Mouse (Mus musculus): Measurements from ENCODE around the gene Slc16a8. TPM values are rescaled to one million over a fixed set of nuclear protein-coding genes. Genes with fewer than 3 reads are reported as not detected.

The Slc16a8 gene
- total RNA-seq, 1 experiment: 0.58 TPM

DNA sequence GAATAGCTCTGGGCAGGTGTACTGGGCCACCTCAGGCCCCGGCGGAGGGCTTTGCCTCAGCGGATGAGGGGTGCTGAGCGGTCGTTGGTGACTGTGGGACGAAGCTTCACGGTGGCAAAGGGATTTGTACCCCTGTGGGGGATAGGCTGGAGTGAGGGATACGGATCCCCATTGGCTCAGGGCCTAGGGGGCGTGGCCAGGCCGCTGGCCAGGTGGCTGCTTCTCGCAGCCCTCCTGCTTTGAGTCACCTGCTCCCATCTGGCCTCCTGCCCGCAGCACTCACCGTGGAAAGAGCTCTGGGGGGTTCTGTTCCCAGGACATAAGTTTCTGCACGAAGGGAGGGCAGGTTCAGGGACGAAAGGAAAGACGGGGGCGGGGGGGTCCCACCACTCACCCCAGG lies 4.0 kb upstream of the Slc16a8 start:
- Histone ChIP-seq H3K4me1 (ENCODE audit: control insufficient read depth in 2 of 2, insufficient read depth in 2 of 2, low read length in 2 of 2, poor library complexity in 1 of 2) (peaks cover 2% of the 10 kb centered on the region in 2 experiments; a peak in 2 of 4 replicates), H3K36me3 (ENCODE audit: control insufficient read depth, insufficient read depth, low read length, poor library complexity, severe bottlenecking) (no peaks in the 10 kb centered on the region), H3K27ac (ENCODE audit: insufficient read depth, low read depth, low read length, poor library complexity, severe bottlenecking) (no peak overlapping the region), H3K4me3 (ENCODE audit: insufficient read depth in 1 of 2, low read depth in 1 of 2, low read length in 2 of 2, poor library complexity in 1 of 2, severe bottlenecking in 1 of 2) (peak overlapping the region; percentile 40 to 46; a peak in 2 of 4 replicates), H3K9ac (ENCODE audit: insufficient read depth, low read depth, low read length, poor library complexity, severe bottlenecking) (peak overlapping the region; percentile 46), H3K9me3 (ENCODE audit: control insufficient read depth, insufficient read depth, low read depth, low read length) (no peaks in the 10 kb centered on the region)
- no peak for TF ChIP-seq ZC3H11A (IDR thresholded peaks at IDR 0.05; ENCODE audit: borderline replicate concordance, low read depth, low read length)
- no peak for TF ChIP-seq HCFC1 (IDR thresholded peaks at IDR 0.05; ENCODE audit: borderline replicate concordance, insufficient read depth, low read length)
- in situ Hi-C loops (cut with MboI; ENCODE audit: low sequenced_read_pairs in 2 of 2, unreplicated experiment in 2 of 2): no loop called here
- DNase-seq (ENCODE audit: low read depth, low spot score): no peak

DNA sequence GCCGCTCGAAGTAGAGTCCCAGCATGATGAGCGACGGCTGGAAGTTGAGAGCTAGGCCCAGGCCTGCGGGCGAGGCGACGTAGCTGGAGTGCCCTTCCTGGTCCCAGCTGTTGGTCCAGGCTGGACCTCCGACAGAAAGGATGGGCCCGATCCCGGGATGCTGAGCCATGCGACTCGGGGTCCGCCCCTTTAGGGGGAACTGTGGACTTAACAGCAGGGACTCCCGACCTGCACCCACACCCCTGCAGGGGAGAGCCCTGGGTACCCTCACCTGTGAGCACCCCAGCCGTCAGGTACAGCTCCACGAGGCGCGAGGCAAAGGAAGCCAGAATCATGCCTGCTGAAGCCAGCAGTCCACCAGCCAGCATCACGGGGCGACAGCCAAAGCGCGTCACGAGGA lies 2.0 kb downstream of the Slc16a8 start:
- H3K4me1 ChIP-seq (ENCODE audit: control insufficient read depth in 2 of 2, insufficient read depth in 2 of 2, low read length in 2 of 2, poor library complexity in 1 of 2): peaks cover 0 to 8% of the 10 kb centered on the region in 2 experiments; a peak in 1 of 4 replicates
- in situ Hi-C loops (cut with MboI; ENCODE audit: low sequenced_read_pairs in 2 of 2, unreplicated experiment in 2 of 2): no loop called here
- no peak overlapping the region for H3K27ac ChIP-seq (ENCODE audit: insufficient read depth, low read depth, low read length, poor library complexity, severe bottlenecking)
- peak overlapping the region; percentile 55 to 69; a peak in 3 of 4 replicates for H3K4me3 ChIP-seq (ENCODE audit: insufficient read depth in 1 of 2, low read depth in 1 of 2, low read length in 2 of 2, poor library complexity in 1 of 2, severe bottlenecking in 1 of 2)
- peak overlapping the region; percentile 54; the same call in 1 of the 2 replicates for H3K9ac ChIP-seq (ENCODE audit: insufficient read depth, low read depth, low read length, poor library complexity, severe bottlenecking)
- H3K9me3 ChIP-seq (ENCODE audit: control insufficient read depth, insufficient read depth, low read depth, low read length): no peaks in the 10 kb centered on the region
- TF ChIP-seq ZNF384 (IDR thresholded peaks at IDR 0.05; ENCODE audit: low read depth, low read length) (no peak), CHD2 (IDR thresholded peaks at IDR 0.05; ENCODE audit: low read depth, low read length) (no peak), HCFC1 (IDR thresholded peaks at IDR 0.05; ENCODE audit: borderline replicate concordance, insufficient read depth, low read length) (no peak)
- no peak for DNase-seq (ENCODE audit: low read depth, low spot score)
- H3K36me3 ChIP-seq (ENCODE audit: control insufficient read depth, insufficient read depth, low read length, poor library complexity, severe bottlenecking): peaks cover 9% of the 10 kb centered on the region; the same call in 1 of the 2 replicates

DNA sequence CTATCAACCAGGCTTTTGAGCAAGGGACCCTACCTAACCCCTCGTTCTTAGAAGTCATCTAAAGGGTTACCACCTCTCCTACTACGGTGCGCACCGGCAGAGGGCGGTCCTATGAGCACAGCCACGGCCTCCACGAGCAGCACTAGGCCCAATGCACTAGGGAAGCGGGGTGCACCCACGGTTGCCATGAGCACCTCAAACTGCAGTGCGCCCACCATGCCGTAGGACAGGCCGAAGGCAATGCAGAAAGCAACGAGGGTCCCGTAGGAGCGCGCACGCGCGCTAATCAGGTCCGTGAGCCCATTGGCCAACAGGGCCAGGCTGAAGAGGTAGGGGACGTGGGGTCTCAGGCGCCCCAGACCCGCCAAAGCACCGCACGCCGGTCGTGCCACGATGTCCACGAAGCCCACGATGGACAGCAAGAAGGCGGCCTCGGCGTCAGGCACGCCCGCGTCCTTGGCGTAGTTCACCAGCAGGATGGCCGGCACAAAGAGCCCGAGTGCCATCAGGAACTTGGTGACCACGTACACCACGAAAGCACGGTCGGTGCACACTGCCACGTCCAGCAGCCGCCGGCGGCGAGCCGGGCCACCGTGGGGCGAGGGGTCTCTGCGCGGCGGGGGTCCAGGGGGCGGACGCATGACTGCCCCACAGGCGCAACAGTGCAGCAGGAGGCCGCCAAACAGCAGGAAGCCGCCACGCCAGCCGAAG lies 2.6 kb downstream of the Slc16a8 start:
- TF ChIP-seq MAFK (IDR thresholded peaks at IDR 0.05; ENCODE audit: insufficient read depth, low read depth, low read length) (no peak), CHD2 (IDR thresholded peaks at IDR 0.05; ENCODE audit: low read depth, low read length) (no peak), ZNF384 (IDR thresholded peaks at IDR 0.05; ENCODE audit: low read depth, low read length) (no peak)
- no peaks in the 10 kb centered on the region for H3K9me3 ChIP-seq (ENCODE audit: control insufficient read depth, insufficient read depth, low read depth, low read length)
- in situ Hi-C loops (cut with MboI; ENCODE audit: low sequenced_read_pairs in 2 of 2, unreplicated experiment in 2 of 2): no loop called here
- peaks cover 13% of the 10 kb centered on the region; the same call in 1 of the 2 replicates for H3K36me3 ChIP-seq (ENCODE audit: control insufficient read depth, insufficient read depth, low read length, poor library complexity, severe bottlenecking)
- peak overlapping the region; percentile 55 to 69 for H3K4me3 ChIP-seq (ENCODE audit: insufficient read depth in 1 of 2, low read depth in 1 of 2, low read length in 2 of 2, poor library complexity in 1 of 2, severe bottlenecking in 1 of 2)
- H3K4me1 ChIP-seq (ENCODE audit: control insufficient read depth in 2 of 2, insufficient read depth in 2 of 2, low read length in 2 of 2, poor library complexity in 1 of 2): peaks cover 0 to 8% of the 10 kb centered on the region in 2 experiments; a peak in 1 of 4 replicates
- peak overlapping the region; percentile 54; the same call in 1 of the 2 replicates for H3K9ac ChIP-seq (ENCODE audit: insufficient read depth, low read depth, low read length, poor library complexity, severe bottlenecking)
- DNase-seq (ENCODE audit: low read depth, low spot score): no peak
- no peak overlapping the region for H3K27ac ChIP-seq (ENCODE audit: insufficient read depth, low read depth, low read length, poor library complexity, severe bottlenecking)

DNA sequence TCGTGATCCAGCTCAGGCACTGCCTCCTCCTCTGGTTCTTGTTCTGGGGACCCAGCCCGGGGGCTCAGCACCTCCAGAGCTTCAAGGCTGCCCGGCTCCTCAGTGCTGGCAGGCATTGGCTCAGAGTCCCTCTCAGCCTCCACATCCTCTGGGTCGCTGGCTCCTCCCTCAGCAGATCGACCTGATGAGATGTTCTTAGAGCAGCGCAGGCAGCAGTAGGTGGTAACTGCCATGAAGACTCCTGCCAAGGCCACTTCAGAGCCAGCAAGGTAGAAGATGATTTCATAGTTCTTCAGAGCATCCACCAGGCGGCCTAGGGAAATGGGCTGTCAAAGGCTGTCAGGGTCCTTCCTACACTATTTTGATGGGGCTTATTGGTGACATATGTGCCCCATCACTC lies 3.4 kb downstream of the Slc16a8 start:
- H3K9ac ChIP-seq (ENCODE audit: insufficient read depth, low read depth, low read length, poor library complexity, severe bottlenecking): no peak overlapping the region

More for the DNA sequence above, 3.4 kb downstream of the Slc16a8 start:
- Histone ChIP-seq H3K4me3 (ENCODE audit: insufficient read depth in 1 of 2, low read depth in 1 of 2, low read length in 2 of 2, poor library complexity in 1 of 2, severe bottlenecking in 1 of 2) (no peak overlapping the region), H3K9me3 (ENCODE audit: control insufficient read depth, insufficient read depth, low read depth, low read length) (no peaks in the 10 kb centered on the region), H3K27ac (ENCODE audit: insufficient read depth, low read depth, low read length, poor library complexity, severe bottlenecking) (no peak overlapping the region), H3K4me1 (ENCODE audit: control insufficient read depth in 2 of 2, insufficient read depth in 2 of 2, low read length in 2 of 2, poor library complexity in 1 of 2) (peaks cover 0 to 8% of the 10 kb centered on the region in 2 experiments; a peak in 1 of 4 replicates), H3K36me3 (ENCODE audit: control insufficient read depth, insufficient read depth, low read length, poor library complexity, severe bottlenecking) (peaks cover 17% of the 10 kb centered on the region)
- TF ChIP-seq HCFC1 (IDR thresholded peaks at IDR 0.05; ENCODE audit: borderline replicate concordance, insufficient read depth, low read length) (no peak), ZNF384 (IDR thresholded peaks at IDR 0.05; ENCODE audit: low read depth, low read length) (no peak), CHD2 (IDR thresholded peaks at IDR 0.05; ENCODE audit: low read depth, low read length) (no peak), MAFK (IDR thresholded peaks at IDR 0.05; ENCODE audit: insufficient read depth, low read depth, low read length) (no peak), ZC3H11A (IDR thresholded peaks at IDR 0.05; ENCODE audit: borderline replicate concordance, low read depth, low read length) (no peak)
- no peak for DNase-seq (ENCODE audit: low read depth, low spot score)
- in situ Hi-C loops (cut with MboI; ENCODE audit: low sequenced_read_pairs in 2 of 2, unreplicated experiment in 2 of 2): no loop called here
